Mouse (Mus musculus): Measurements from ENCODE around the gene Gpnmb. TPM values are rescaled to one million over a fixed set of nuclear protein-coding genes. Genes with fewer than 3 reads are reported as not detected.

Gene Gpnmb
- polyA plus RNA-seq, 1 experiment from 2014 or later = 0.74 TPM

GRCm38 (mm10) chr6:49120370-49120769 is 84.0 kb downstream of the Gpnmb start:
- H3K36me3 ChIP-seq (ENCODE audit: control insufficient read depth, insufficient read depth, low read length) = peaks cover 4% of the 10 kb centered on the region; the same call in 1 of the 2 replicates
- 90% methylated on average over 3 of the region's 3 CpGs for WGBS

More at GRCm38 (mm10) chr6:49120370-49120769, 84.0 kb downstream of the Gpnmb start:
- no peaks in the 10 kb centered on the region for H3K9me3 ChIP-seq (ENCODE audit: control insufficient read depth, low read length)
- H3K4me1 ChIP-seq (ENCODE audit: control insufficient read depth, insufficient read depth, low read length) = no peaks in the 10 kb centered on the region
- no peak overlapping the region for H3K4me2 ChIP-seq
- DNase-seq (ENCODE audit: low spot score, missing footprints) (no peak), ATAC-seq (ENCODE audit: low FRiP score) (no peak)
- H3K27me3 ChIP-seq (ENCODE audit: control insufficient read depth, insufficient read depth, low read length) = no peaks in the 10 kb centered on the region
- no peak overlapping the region for H3K4me3 ChIP-seq (ENCODE audit: low read depth, low read length)
- no peak overlapping the region for H3K9ac ChIP-seq (ENCODE audit: low read length)
- no peak overlapping the region for H3K27ac ChIP-seq (ENCODE audit: low read depth, low read length)

Other genes starting within 250 kb of the Gpnmb start
- gene Tmem176a, start 195.6 kb upstream of the Gpnmb start, polyA plus RNA-seq (2014; fragmentation: Nextera tagmentation; extraction: Ambion mirVana) = 18.9 and 19.6 TPM in 2 replicates
- gene Tmem176b, start 195.1 kb upstream of the Gpnmb start, polyA plus RNA-seq (2014; fragmentation: Nextera tagmentation; extraction: Ambion mirVana) = 54.8 and 58.8 TPM in 2 replicates
- gene Aoc1, start 163.7 kb upstream of the Gpnmb start, polyA plus RNA-seq (2014; fragmentation: Nextera tagmentation; extraction: Ambion mirVana) = 0.10 TPM in 1 of 2 replicates, not detected in the other
- not detected in 2 replicates for gene 1600015I10Rik, start 106.7 kb upstream of the Gpnmb start, polyA plus RNA-seq (2014; fragmentation: Nextera tagmentation; extraction: Ambion mirVana)
- not detected in 2 replicates for gene Doxl2, start 61.6 kb upstream of the Gpnmb start, polyA plus RNA-seq (2014; fragmentation: Nextera tagmentation; extraction: Ambion mirVana)
- not detected in 2 replicates for gene Svs1, start 49.7 kb upstream of the Gpnmb start, polyA plus RNA-seq (2014; fragmentation: Nextera tagmentation; extraction: Ambion mirVana)
- gene Malsu1, start 37.2 kb downstream of the Gpnmb start, polyA plus RNA-seq (2014; fragmentation: Nextera tagmentation; extraction: Ambion mirVana) = 59.3 and 63.0 TPM in 2 replicates
- 145 and 155 TPM in 2 replicates for gene Igf2bp3, start 178.4 kb downstream of the Gpnmb start, polyA plus RNA-seq (2014; fragmentation: Nextera tagmentation; extraction: Ambion mirVana)
- 57.6 and 61.2 TPM in 2 replicates for gene Tra2a, start 227.5 kb downstream of the Gpnmb start, polyA plus RNA-seq (2014; fragmentation: Nextera tagmentation; extraction: Ambion mirVana)